Mouse (Mus musculus): ENCODE data around the gene Arl6ip4. TPM values are rescaled to one million over a fixed set of nuclear protein-coding genes. Genes with fewer than 3 reads are reported as not detected.

Gene Arl6ip4
- total RNA-seq, 2 experiments from 2014 or later, result 36.5 to 39.0 TPM

DNA sequence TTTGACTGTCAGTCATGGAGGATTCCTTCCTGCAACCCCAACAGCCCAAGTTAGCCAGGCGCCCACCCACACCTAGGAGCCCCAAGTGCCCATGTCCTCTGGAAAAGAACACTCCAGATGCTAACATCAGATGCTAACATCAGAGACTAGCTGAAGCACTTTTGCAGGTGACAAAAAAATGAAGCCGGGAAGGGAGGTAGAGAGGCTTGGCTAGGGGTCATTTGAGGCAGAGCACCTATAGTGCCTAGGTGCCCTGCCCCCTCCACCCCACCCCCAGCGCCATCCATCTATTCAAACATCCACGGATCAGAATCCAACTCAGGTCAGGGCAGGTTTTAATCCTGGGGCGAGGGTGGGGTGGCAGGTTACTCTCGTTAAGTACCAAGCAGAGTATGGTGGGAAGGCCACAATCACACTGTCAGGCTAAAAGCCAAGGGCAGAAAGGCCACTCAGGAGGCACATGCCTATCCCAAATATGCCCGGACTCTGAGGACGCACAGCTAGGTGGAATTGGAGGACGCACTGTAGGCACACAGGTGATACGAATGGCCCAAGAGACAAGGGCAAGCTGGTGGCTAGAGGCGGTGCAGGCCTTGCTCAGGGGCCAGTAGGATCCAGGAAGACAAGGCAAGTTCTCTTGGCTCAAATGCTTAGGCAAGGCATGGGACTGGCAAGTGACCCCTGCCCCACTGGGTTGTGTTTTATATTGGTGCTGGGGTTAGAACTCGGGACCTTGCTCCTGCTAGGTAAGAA, 21.9 kb upstream of the Arl6ip4 start:
- no peak for DNase-seq
- intact Hi-C loops (cut with DNase I), result no loop called here

DNA sequence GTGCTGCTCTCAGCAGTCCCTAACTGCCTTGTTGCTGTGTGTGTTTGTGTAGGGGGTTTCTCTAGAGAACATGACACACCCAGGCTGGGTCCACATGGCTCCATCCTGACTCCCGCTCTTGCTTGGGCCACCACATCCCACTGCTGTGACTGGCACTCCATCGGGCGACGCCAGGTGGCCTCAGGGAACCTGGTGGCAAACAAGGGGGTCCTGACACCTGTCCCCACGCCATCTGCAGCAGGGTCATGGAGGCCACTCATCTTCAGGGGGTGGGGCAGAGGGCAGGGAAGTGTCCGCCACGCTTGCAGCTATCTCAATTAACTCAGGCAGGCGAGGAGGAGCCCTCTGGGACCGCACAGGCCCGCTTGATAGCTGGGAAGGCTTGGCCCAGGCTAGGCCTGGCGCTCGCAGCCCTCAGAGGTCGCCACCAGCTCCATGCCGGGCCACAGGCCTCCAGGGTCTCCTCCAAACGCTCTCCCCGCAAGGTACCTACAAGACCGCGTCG, 20.8 kb upstream of the Arl6ip4 start:
- intact Hi-C loops (cut with DNase I), result no loop called here
- no peak for DNase-seq

- peak; percentile 94 to 98 for DNase-seq
- intact Hi-C loops (cut with DNase I), result no loop called here
These were observed 20.2 kb upstream of the Arl6ip4 start, which contains the start of gene Abcb9 for GRCm38 (mm10) chr5:124095596-124096232. TSS of gene Abcb9 (minus strand) at chr5:124095798.

DNA sequence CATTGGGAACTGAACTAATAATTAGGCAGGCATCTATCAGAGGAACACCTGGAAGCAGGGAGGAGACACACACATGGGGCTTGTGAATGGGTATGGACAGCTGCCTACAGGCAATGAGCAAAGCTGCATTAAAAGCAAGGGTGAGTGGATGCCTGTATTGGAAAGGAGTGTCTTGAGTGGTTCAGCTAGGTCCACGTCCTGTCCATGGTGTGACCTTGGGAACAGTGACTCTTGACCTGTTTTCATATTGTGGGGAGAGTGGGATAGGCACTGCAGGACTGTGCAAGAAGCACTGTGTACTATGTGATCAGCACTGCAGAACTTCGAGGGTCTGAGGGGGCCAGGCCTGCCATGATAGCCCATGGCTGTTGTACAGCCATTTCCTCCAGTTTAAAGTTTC, 17.0 kb upstream of the Arl6ip4 start:
- DNase-seq, result no peak
- intact Hi-C loops (cut with DNase I), result no loop called here

GRCm38 (mm10) chr5:124100128-124101044, 15.5 kb upstream of the Arl6ip4 start:
- no peak for DNase-seq
- intact Hi-C loops (cut with DNase I), result no loop called here

GRCm38 (mm10) chr5:124102326-124102725, 13.6 kb upstream of the Arl6ip4 start:
- intact Hi-C loops (cut with DNase I), result no loop called here

GRCm38 (mm10) chr5:124103020-124103419, 12.9 kb upstream of the Arl6ip4 start:
- DNase-seq, result no peak
- intact Hi-C loops (cut with DNase I), result no loop called here

More at GRCm38 (mm10) chr5:124102326-124102725, 13.6 kb upstream of the Arl6ip4 start:
- no peak for DNase-seq

- no peak for DNase-seq
- intact Hi-C loops (cut with DNase I), result no loop called here
These were observed 12.3 kb upstream of the Arl6ip4 start for GRCm38 (mm10) chr5:124103552-124103951.

DNA sequence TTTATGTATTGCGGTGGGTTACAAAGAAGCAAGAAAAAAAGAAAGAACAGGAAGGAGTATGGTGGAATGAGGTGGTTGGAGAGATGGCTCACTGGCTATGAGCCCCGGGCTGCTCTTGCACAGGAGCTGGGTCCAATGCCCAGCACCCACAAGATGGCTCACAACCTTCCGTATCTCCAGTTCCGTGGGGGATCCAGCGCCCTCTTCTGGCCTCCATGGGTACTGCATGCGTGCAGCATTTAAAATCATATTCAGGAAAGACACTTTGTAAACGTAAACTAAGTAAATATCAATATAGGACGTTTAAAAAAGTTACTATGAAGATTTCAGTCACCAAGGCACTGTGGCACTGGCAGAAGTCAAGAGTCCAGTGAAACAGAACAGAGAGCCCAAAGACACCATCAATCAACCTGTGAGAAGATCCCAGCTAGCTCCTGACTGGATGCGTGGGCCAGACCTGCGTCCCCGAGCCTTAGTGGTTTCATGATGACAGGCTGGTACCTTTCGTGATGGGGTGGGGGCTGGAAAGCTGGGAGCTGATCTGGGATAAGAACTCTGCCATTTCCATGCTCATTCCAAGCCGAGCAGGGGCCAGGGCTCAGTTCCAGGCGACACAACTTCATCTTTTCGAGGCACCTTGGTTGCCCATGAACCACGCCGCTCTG, 4.7 kb upstream of the Arl6ip4 start:
- DNase-seq, result peak in 1 of 2 experiments; percentile 59
- intact Hi-C loops (cut with DNase I), result no loop called here

GRCm38 (mm10) chr5:124111742-124112497, 4.0 kb upstream of the Arl6ip4 start, which contains the start of gene Ogfod2:
TSS of gene Ogfod2 (plus strand) at chr5:124112297.
- intact Hi-C loops (cut with DNase I), result no loop called here
- peak; percentile 97 for DNase-seq

GRCm38 (mm10) chr5:124112531-124112930, 3.4 kb upstream of the Arl6ip4 start:
- no peak for DNase-seq
- intact Hi-C loops (cut with DNase I), result no loop called here

GRCm38 (mm10) chr5:124113030-124113429, 2.9 kb upstream of the Arl6ip4 start:
- intact Hi-C loops (cut with DNase I), result no loop called here
- peak in 1 of 2 experiments; percentile 39 for DNase-seq

DNA sequence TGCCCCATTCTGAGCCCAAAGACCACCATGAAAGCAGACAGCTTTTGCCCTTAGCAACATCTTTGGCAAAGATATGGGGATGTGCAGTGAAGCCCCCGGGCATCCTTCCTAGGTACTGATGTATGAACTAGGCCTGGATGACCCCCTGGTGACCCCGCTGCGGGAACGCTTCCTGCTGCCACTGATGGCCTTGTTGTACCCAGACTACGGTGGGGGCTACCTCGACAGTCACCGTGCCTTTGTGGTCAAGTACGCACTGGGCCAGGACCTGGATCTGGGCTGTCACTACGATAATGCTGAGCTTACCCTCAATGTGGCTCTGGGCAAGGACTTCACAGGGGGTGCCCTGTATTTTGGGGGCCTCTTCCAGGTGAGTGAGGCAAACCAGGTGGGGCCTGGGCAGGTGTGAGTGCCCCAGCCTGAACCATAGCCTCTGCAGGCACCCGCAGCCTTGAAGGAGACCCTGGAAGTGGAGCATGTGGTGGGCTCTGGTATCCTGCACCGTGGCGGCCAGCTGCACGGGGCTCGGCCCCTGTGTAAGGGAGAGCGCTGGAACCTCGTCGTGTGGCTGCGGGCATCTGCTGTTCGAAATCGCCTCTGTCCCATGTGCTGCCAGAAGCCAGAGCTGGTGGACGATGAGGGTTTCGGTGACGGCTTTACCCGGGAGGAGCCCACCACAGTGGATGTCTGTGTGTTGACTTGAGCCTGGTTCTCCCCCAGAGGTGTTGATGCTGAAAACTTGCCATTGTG, 1.4 kb upstream of the Arl6ip4 start:
- intact Hi-C loops (cut with DNase I), result no loop called here

DNA sequence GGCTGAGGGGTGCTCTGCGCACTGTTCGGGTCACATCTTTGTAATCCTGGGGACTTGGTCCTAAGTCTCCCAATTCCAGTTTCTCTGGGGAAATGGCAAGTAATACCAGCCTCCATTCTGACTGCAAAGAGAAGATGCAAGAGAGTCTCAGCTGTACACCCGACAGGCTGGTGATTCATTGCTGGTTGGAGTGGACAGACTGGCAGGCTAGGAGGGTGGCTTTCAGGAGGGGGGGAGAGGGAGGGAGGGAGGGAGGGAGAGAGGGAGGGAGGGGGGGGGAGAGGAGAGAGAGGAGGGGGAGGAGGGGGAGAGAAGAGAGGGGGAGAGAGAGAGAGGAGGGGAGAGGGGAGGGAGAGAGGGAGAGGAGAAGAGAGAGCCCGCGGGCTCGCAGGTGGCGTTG, 358 bp upstream of the Arl6ip4 start:
- intact Hi-C loops (cut with DNase I), result no loop called here
- DNase-seq, result no peak

More for the DNA sequence above, 1.4 kb upstream of the Arl6ip4 start:
- DNase-seq, result no peak

GRCm38 (mm10) chr5:124119204-124119603, 3.3 kb downstream of the Arl6ip4 start:
- no peak for DNase-seq

DNA sequence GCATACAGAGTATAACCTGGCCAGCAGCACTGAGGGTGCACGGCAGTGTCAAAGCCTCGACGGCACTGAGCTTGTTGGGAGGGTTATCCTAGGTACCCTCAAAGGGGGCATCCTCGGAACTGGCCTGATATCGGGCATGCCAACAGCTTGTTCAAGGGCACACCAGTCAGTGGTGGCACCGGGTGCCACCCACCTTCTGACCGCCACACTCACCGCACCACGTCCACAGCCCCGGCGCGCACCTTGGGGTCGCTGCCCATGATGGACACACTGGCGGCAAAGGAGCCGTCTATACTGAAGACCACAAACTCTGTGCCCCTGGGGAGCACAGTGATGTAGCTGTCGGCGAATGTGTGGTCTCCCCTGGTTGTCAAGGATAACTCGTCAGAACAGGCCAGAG, 6.5 kb downstream of the Arl6ip4 start:
- intact Hi-C loops (cut with DNase I), result no loop called here
- DNase-seq, result no peak

More at GRCm38 (mm10) chr5:124119204-124119603, 3.3 kb downstream of the Arl6ip4 start:
- intact Hi-C loops (cut with DNase I), result no loop called here

GRCm38 (mm10) chr5:124125093-124125492, 9.2 kb downstream of the Arl6ip4 start:
- no peak for DNase-seq
- intact Hi-C loops (cut with DNase I), result no loop called here

- intact Hi-C loops (cut with DNase I), result no loop called here
- DNase-seq, result no peak
These were observed 18.4 kb downstream of the Arl6ip4 start for GRCm38 (mm10) chr5:124134261-124134660.

GRCm38 (mm10) chr5:124138066-124138465, 22.2 kb downstream of the Arl6ip4 start:
- DNase-seq, result no peak
- intact Hi-C loops (cut with DNase I), result no loop called here

Measured in heart, postnatal 36 days (tissue).